Mouse (Mus musculus) forebrain, embryonic 11.5 days (tissue): ENCODE measurements at regions not wholly inside any gene's neighbourhood (a gene's known extent, or its start where the extent isn't known, plus 50 kb on each side); places are given as distances from the start of the nearest gene placed in this dataset.
A peak's percentile ranks its signal among the peaks of the same experiment; 100 is the strongest.

Experiments used
- ATAC-seq: fragments of 200-750 bp; cut with Nextera tagmentation; replicated peaks from 2 replicates; pipeline ENCODE4 v1.8.0; 2017; ENCODE audit warnings: moderate TSS enrichment; ENCODE audit not compliant: low FRiP score
- DNase-seq: peaks from one replicate; pipeline ENCODE4 v3.0.0-alpha.2; 2017; ENCODE audit warnings: low spot score
- H3K27ac ChIP-seq: fragments of 300-500 bp; sonication (generic); 2 replicates; pipeline ENCODE4 v1.5.1; 2014; ENCODE audit warnings: low read depth, low read length
- H3K27me3 ChIP-seq: fragments of 300-500 bp; sonication (generic); 2 replicates; pipeline ENCODE4 v1.6.1; 2014; ENCODE audit warnings: mild to moderate bottlenecking, low read length, mixed read lengths; ENCODE audit not compliant: control insufficient read depth, insufficient read depth
- H3K36me3 ChIP-seq: fragments of 300-500 bp; sonication (generic); 2 replicates; pipeline ENCODE4 v1.6.1; 2014; ENCODE audit warnings: mild to moderate bottlenecking, low read length, moderate library complexity, mixed read lengths; ENCODE audit not compliant: control insufficient read depth, insufficient read depth
- H3K4me1 ChIP-seq: fragments of 300-500 bp; sonication (generic); replicated peaks from 2 replicates; pipeline ENCODE4 v1.6.1; 2014; ENCODE audit warnings: low read length, mixed read lengths; ENCODE audit not compliant: control insufficient read depth, insufficient read depth
- H3K4me2 ChIP-seq: fragments of 300-500 bp; sonication (generic); 2 replicates; pipeline ENCODE4 v1.6.1; 2014; ENCODE audit warnings: low read depth, mild to moderate bottlenecking, low read length, moderate library complexity, mixed read lengths; ENCODE audit not compliant: severe bottlenecking
- H3K4me3 ChIP-seq: fragments of 300-500 bp; sonication (generic); 2 replicates; pipeline ENCODE4 v1.5.1; 2014; ENCODE audit warnings: low read depth, low read length
- H3K9ac ChIP-seq: fragments of 300-500 bp; sonication (generic); 2 replicates; pipeline ENCODE4 v1.6.1; 2014; ENCODE audit warnings: low read length
- H3K9me3 ChIP-seq: fragments of 300-500 bp; sonication (generic); 2 replicates; pipeline ENCODE4 v1.6.1; 2016; ENCODE audit warnings: low read length, mixed read lengths; ENCODE audit not compliant: control insufficient read depth
- WGBS: fragments of 180-500 bp; shearing (Covaris S2); extraction: QIAGEN DNeasy Blood & Tissue Kit; methylation state at CpG from one replicate; pipeline ENCODE4 v1.1.7; 2014; 5-methylcytosine and 5-hydroxymethylcytosine counted together

DNA sequence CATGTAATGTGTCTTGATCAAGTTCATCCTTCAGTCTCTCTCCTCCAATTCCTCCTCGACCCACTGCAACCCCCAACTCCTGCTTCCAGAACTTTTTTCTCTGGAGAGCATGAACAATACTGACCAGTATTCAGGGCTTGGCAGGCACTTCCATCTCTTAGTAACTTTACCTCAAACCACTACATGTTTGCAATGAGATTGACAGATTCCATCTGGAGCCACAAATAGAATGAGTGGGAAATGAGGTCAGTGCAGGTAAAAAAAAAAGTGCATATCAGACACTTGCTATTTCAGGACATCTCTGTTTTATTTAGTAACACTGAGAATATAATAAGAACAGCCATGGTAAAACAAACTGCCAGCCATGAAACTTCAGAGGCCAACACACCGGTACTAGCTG lies 94.5 kb upstream of the Ifne start:
- H3K9ac ChIP-seq, result no peak overlapping the region
- H3K4me1 ChIP-seq, result no peaks in the 10 kb centered on the region
- no peak overlapping the region for H3K4me3 ChIP-seq
- H3K36me3 ChIP-seq, result no peaks in the 10 kb centered on the region
- WGBS, result 89% methylated on average over 2 of the region's 2 CpGs
- H3K9me3 ChIP-seq, result no peaks in the 10 kb centered on the region
- no peak overlapping the region for H3K27ac ChIP-seq
- no peak for DNase-seq
- H3K27me3 ChIP-seq, result no peaks in the 10 kb centered on the region
- ATAC-seq, result no peak
- H3K4me2 ChIP-seq, result no peak overlapping the region

DNA sequence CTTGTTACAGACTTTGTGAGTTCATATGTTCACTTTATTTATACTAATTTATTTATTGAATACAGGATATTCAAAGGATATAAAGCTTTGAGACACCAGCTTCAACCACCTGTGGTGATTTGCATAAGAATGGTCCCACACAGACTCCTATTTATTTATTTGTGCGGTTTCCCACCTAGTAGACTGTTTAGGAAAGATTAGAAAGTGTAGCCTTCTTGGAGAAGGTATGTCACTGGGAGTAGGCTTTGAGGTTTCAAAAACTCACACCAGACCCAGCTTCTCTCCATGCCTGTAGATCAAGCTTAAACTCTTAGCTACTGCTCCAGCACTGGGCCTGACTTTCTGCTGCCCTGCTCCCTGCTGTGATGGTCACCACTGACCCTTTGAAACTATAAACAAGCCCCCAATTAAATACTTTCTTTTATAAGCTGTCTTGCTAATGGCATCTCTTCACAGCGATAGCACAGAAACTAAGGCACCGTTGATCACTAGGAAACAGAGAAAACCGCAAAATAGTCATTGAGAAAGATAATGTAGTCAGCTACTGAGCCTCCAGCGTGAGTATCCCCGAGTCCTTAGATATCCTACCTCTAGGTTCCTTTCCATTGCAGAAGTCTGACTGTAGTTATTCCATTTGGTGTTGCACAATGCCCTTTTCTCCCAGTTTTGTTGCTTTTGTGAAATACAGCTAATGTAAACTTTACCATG lies 89.3 kb upstream of the Ifne start:
- 35% methylated on average over 6 of the region's 6 CpGs for WGBS
- no peak overlapping the region for H3K27ac ChIP-seq
- no peak for DNase-seq

DNA sequence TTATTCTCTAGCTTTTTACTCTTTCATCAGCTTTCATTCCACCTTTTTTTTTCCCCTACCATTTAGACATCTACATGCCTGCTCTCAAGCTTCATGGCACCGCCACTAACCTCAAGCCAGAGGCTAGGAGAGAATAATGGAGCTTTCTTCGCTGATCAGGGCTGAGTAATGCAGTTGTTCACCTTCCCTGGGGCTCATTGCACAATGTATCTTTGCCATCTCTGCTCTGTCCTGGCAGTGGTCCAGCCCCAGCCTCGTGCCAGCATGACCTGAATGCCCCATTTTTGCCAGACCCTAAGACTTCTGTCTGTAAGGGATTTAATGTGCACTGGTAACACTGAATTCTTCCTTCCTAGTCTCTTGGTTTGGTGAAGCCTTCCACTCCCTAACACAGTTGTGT lies 79.6 kb upstream of the Ifne start:
- Histone ChIP-seq H3K27me3 (no peaks in the 10 kb centered on the region), H3K4me3 (no peak overlapping the region), H3K27ac (no peak overlapping the region), H3K36me3 (no peaks in the 10 kb centered on the region), H3K9ac (no peak overlapping the region), H3K4me2 (no peak overlapping the region), H3K9me3 (no peaks in the 10 kb centered on the region), H3K4me1 (no peaks in the 10 kb centered on the region)
- no peak for DNase-seq
- 70% methylated on average over 3 of the region's 3 CpGs for WGBS
- ATAC-seq, result no peak

More for the DNA sequence above, 89.3 kb upstream of the Ifne start:
- Histone ChIP-seq H3K9me3 (no peaks in the 10 kb centered on the region), H3K4me1 (no peaks in the 10 kb centered on the region), H3K4me3 (no peak overlapping the region), H3K9ac (no peak overlapping the region), H3K4me2 (no peak overlapping the region), H3K27me3 (no peaks in the 10 kb centered on the region), H3K36me3 (no peaks in the 10 kb centered on the region)
- ATAC-seq, result no peak

DNA sequence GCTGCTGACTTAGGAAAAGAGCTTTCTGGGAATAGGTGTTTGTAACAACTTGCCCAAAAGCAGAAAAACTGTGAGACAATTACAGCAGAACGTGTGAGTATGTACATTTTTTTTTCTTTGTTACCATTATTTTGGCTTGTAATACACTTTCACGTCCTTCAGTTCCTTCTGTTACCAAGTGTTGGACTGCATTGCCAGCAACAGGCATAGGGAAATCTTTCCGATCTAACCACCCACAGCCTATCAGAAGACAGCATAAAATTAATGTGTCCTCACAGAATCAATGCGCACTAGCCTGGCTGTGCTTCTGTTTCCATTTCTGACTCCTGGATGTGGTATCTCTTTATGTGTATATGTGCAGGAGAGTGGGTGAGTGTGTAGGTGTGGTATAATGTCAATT lies 76.6 kb upstream of the Ifne start:
- Histone ChIP-seq H3K4me2 (no peak overlapping the region), H3K9ac (no peak overlapping the region), H3K4me1 (no peaks in the 10 kb centered on the region), H3K36me3 (no peaks in the 10 kb centered on the region), H3K27me3 (no peaks in the 10 kb centered on the region), H3K4me3 (no peak overlapping the region), H3K9me3 (no peaks in the 10 kb centered on the region), H3K27ac (no peak overlapping the region)
- WGBS, result 76% methylated on average over 4 of the region's 4 CpGs
- DNase-seq (no peak), ATAC-seq (no peak)

DNA sequence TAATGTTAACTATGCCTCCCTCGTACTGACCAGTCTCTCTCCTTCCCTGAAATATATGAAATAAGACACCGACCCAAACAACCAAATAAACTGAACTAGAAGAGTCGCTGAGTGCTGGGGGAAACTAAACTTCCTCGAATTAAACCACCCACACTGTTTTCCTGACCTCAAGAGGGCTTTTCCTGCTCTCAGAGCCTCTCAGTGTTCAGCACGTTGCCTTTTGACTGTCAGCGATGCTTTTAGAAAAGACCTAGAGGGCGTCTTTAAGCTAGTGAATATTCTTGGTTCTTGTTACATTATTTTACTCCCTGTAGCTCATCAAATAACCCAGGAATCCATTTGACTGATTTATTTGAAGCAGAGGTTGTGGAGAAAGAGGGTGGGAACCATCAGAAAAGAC lies 76.2 kb upstream of the Ifne start:
- H3K27me3 ChIP-seq, result no peaks in the 10 kb centered on the region
- H3K4me1 ChIP-seq, result no peaks in the 10 kb centered on the region
- H3K27ac ChIP-seq, result no peak overlapping the region
- H3K9ac ChIP-seq, result no peak overlapping the region
- DNase-seq, result no peak
- no peaks in the 10 kb centered on the region for H3K36me3 ChIP-seq
- no peaks in the 10 kb centered on the region for H3K9me3 ChIP-seq
- no peak overlapping the region for H3K4me2 ChIP-seq
- ATAC-seq, result no peak
- H3K4me3 ChIP-seq, result no peak overlapping the region
- 44% methylated on average over 7 of the region's 7 CpGs for WGBS

DNA sequence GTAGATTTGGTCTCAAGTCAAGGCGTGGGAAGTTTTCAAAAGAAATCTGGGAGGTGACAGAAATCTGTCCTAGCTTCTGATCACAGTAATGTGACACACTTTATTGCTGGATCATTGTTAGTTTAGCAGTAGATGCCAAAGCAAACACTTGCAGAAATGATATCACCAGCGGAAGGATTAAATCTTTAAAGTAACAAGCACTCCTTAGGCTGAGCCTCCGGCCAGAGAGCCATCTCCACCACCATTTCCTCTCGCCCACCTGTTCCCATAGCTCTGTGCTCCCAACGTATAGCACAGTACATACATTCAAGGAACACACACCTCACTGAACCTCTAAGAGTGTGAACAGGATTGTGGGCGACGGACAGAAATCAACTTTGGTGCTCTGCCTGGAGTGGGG lies 75.6 kb upstream of the Ifne start:
- no peak overlapping the region for H3K9ac ChIP-seq
- ATAC-seq, result no peak
- no peak overlapping the region for H3K4me3 ChIP-seq
- DNase-seq, result no peak
- WGBS, result 87% methylated on average over 7 of the region's 7 CpGs
- no peaks in the 10 kb centered on the region for H3K9me3 ChIP-seq
- H3K4me2 ChIP-seq, result no peak overlapping the region
- H3K36me3 ChIP-seq, result no peaks in the 10 kb centered on the region
- H3K27me3 ChIP-seq, result no peaks in the 10 kb centered on the region
- H3K27ac ChIP-seq, result no peak overlapping the region
- no peaks in the 10 kb centered on the region; the same call in 1 of the 2 replicates for H3K4me1 ChIP-seq

DNA sequence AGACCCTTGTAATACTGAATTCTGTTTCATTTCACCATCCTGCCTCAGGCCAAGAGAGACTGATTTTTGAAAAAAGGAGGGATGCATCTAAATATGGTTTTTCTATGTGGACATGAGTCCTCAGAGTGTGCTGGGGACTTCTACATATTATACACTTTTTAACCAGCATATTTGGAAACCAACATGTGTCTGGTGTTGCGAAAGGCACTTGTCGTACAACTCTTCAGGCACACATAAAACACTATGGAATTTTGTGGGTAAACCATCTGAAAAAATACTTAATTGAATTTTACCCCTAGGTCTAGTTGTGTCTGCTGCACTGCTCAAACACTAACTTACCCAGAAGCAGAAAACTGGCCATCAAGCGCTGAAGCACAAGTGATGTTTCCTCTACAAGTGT lies 74.0 kb upstream of the Ifne start:
- Histone ChIP-seq H3K4me1 (no peaks in the 10 kb centered on the region; the same call in 1 of the 2 replicates), H3K4me2 (no peak overlapping the region), H3K4me3 (no peak overlapping the region), H3K9me3 (no peaks in the 10 kb centered on the region), H3K36me3 (no peaks in the 10 kb centered on the region), H3K27ac (no peak overlapping the region), H3K27me3 (no peaks in the 10 kb centered on the region), H3K9ac (no peak overlapping the region)
- 92% methylated on average over 3 of the region's 3 CpGs for WGBS
- DNase-seq (no peak), ATAC-seq (no peak)

DNA sequence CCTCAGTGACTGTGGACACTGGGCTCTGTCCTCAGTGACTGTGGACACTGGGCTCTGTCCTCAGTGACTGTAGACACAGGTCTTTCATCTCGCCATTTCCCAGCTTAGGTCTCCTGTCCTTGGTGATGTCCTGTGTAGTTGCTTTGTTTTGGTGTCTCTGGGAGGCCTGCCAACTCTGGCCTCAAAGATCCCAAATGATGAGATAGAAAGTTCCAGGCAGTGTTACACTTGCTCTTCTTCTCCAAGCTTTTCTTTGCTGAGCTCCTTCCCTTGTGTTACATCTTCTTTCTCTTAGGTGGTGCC lies 71.0 kb upstream of the Ifne start:
- 43% methylated on average over 1 of the region's 1 CpGs for WGBS
- Histone ChIP-seq H3K4me2 (no peak overlapping the region), H3K27ac (no peak overlapping the region), H3K9ac (no peak overlapping the region), H3K36me3 (no peaks in the 10 kb centered on the region), H3K4me1 (no peaks in the 10 kb centered on the region; the same call in 1 of the 2 replicates), H3K27me3 (no peaks in the 10 kb centered on the region), H3K9me3 (no peaks in the 10 kb centered on the region), H3K4me3 (no peak overlapping the region)
- ATAC-seq (no peak), DNase-seq (no peak)

DNA sequence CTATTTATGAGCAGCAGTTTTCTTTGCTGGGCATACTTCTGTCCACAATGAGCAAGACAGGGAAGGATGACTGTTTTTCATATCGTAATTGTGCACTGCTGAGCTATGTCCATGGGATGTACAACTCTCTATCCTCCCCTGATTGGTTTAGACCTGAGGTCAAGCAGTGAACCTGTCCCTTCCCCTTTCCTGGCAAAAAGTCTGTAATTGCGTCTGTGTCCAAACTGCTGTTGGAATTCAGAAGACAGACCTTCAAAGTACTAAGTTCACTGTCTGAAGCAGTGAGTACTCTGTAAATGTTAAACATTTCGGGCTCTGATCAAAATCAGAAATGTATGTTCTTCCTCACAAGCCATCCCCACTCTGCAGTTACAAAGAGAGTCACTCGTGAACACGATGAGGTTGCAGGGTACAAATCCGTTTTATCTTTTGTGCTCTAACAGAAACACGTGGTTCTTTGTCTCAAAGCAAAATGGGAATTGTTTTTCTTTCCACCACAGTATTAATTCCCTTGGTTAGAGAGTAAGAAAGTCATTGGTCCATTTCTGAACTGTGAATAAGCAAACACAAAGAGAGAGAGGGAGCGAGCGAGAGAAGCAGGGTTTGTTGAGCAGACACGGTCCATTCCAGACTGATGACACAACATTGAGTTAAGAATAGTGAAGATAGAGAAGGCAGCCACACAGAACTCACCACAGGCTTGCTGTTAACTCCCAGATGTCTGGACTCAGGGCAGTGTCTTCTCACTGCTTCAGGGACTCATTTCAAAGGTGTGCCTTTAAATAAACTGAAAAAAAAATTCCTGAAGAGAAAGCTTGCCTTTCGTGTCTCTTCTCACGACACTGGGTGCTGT lies 70.4 kb upstream of the Ifne start:
- Histone ChIP-seq H3K9ac (no peak overlapping the region), H3K4me3 (no peak overlapping the region), H3K9me3 (no peaks in the 10 kb centered on the region), H3K27me3 (no peaks in the 10 kb centered on the region), H3K4me2 (no peak overlapping the region), H3K4me1 (no peaks in the 10 kb centered on the region; the same call in 1 of the 2 replicates), H3K27ac (no peak overlapping the region), H3K36me3 (no peaks in the 10 kb centered on the region)
- ATAC-seq (peak; percentile 69; the same call in 1 of the 2 replicates), DNase-seq (no peak)
- 50% methylated on average over 12 of the region's 12 CpGs for WGBS
